Mouse (Mus musculus): ENCODE data around the gene Srpk2. TPM values are rescaled to one million over a fixed set of nuclear protein-coding genes. Genes with fewer than 3 reads are reported as not detected.

The Srpk2 gene
- total and polyA plus RNA-seq, 2 experiments from 2014 or later: 69.3 to 151 TPM

- H3K27ac ChIP-seq (ENCODE audit: low read depth, low read length): no peak overlapping the region
- no peaks in the 10 kb centered on the region for H3K9me3 ChIP-seq (ENCODE audit: low read length)
- H3K4me3 ChIP-seq (ENCODE audit: low read depth, low read length): no peak overlapping the region
- no peak for TF ChIP-seq CTCF (IDR thresholded peaks at IDR 0.05)
- no peaks in the 10 kb centered on the region for H3K4me1 ChIP-seq (ENCODE audit: insufficient read depth, low read length)
- ATAC-seq (ENCODE audit: low FRiP score) (no peak), DNase-seq (ENCODE audit: low spot score) (no peak)
- H3K36me3 ChIP-seq (ENCODE audit: insufficient read depth, low read length): peaks cover 66% of the 10 kb centered on the region
- no peaks in the 10 kb centered on the region for H3K27me3 ChIP-seq (ENCODE audit: insufficient read depth, low read length)
- H3K9ac ChIP-seq (replicated peaks; ENCODE audit: low read length, poor library complexity, severe bottlenecking): no peak overlapping the region
- no peak overlapping the region for H3K4me2 ChIP-seq (ENCODE audit: low read depth, low read length, poor library complexity, severe bottlenecking)
- 87% methylated on average over 10 of the region's 10 CpGs for WGBS
Measured at GRCm38 (mm10) chr5:23497920-23498319, 186.5 kb downstream of the Srpk2 start.

GRCm38 (mm10) chr5:23496933-23497332 is 187.5 kb downstream of the Srpk2 start:
- no peak for ATAC-seq (ENCODE audit: low FRiP score)
- 92% methylated on average over 5 of the region's 5 CpGs for WGBS

GRCm38 (mm10) chr5:23496396-23496795 is 188.0 kb downstream of the Srpk2 start:
- H3K9ac ChIP-seq (replicated peaks; ENCODE audit: low read length, poor library complexity, severe bottlenecking): no peak overlapping the region
- no peak for DNase-seq (ENCODE audit: low spot score)
- no peak for TF ChIP-seq CTCF (IDR thresholded peaks at IDR 0.05)
- no peak overlapping the region for H3K27ac ChIP-seq (ENCODE audit: low read depth, low read length)
- H3K36me3 ChIP-seq (ENCODE audit: insufficient read depth, low read length): peaks cover 62% of the 10 kb centered on the region
- no peaks in the 10 kb centered on the region for H3K9me3 ChIP-seq (ENCODE audit: low read length)
- no peaks in the 10 kb centered on the region for H3K27me3 ChIP-seq (ENCODE audit: insufficient read depth, low read length)
- 90% methylated on average over 3 of the region's 3 CpGs for WGBS
- no peak for ATAC-seq (ENCODE audit: low FRiP score)
- H3K4me1 ChIP-seq (ENCODE audit: insufficient read depth, low read length): no peaks in the 10 kb centered on the region
- H3K4me2 ChIP-seq (ENCODE audit: low read depth, low read length, poor library complexity, severe bottlenecking): no peak overlapping the region
- H3K4me3 ChIP-seq (ENCODE audit: low read depth, low read length): no peak overlapping the region

More at GRCm38 (mm10) chr5:23496933-23497332, 187.5 kb downstream of the Srpk2 start:
- Histone ChIP-seq H3K9me3 (ENCODE audit: low read length) (no peaks in the 10 kb centered on the region), H3K36me3 (ENCODE audit: insufficient read depth, low read length) (peaks cover 65% of the 10 kb centered on the region), H3K4me1 (ENCODE audit: insufficient read depth, low read length) (no peaks in the 10 kb centered on the region), H3K27ac (ENCODE audit: low read depth, low read length) (no peak overlapping the region), H3K27me3 (ENCODE audit: insufficient read depth, low read length) (no peaks in the 10 kb centered on the region), H3K4me2 (ENCODE audit: low read depth, low read length, poor library complexity, severe bottlenecking) (no peak overlapping the region), H3K4me3 (ENCODE audit: low read depth, low read length) (no peak overlapping the region), H3K9ac (replicated peaks; ENCODE audit: low read length, poor library complexity, severe bottlenecking) (no peak overlapping the region)
- no peak for TF ChIP-seq CTCF (IDR thresholded peaks at IDR 0.05)
- DNase-seq (ENCODE audit: low spot score): no peak

- 50% methylated on average over 2 of the region's 2 CpGs for WGBS
- Histone ChIP-seq H3K27me3 (ENCODE audit: insufficient read depth, low read length) (no peaks in the 10 kb centered on the region), H3K4me3 (ENCODE audit: low read depth, low read length) (no peak overlapping the region), H3K36me3 (ENCODE audit: insufficient read depth, low read length) (peaks cover 58% of the 10 kb centered on the region), H3K9ac (replicated peaks; ENCODE audit: low read length, poor library complexity, severe bottlenecking) (no peak overlapping the region), H3K4me1 (ENCODE audit: insufficient read depth, low read length) (no peaks in the 10 kb centered on the region), H3K4me2 (ENCODE audit: low read depth, low read length, poor library complexity, severe bottlenecking) (no peak overlapping the region), H3K27ac (ENCODE audit: low read depth, low read length) (no peak overlapping the region), H3K9me3 (ENCODE audit: low read length) (no peaks in the 10 kb centered on the region)
- peak; percentile 69 for TF ChIP-seq CTCF (IDR thresholded peaks at IDR 0.05)
- DNase-seq (ENCODE audit: low spot score): peak; percentile 40
- ATAC-seq (ENCODE audit: low FRiP score): 0 out of 2 replicates have a peak, but pooled peaks have one; percentile 73
Measured at GRCm38 (mm10) chr5:23490797-23491196, 193.6 kb downstream of the Srpk2 start.

- Histone ChIP-seq H3K9ac (replicated peaks; ENCODE audit: low read length, poor library complexity, severe bottlenecking) (no peak overlapping the region), H3K4me2 (ENCODE audit: low read depth, low read length, poor library complexity, severe bottlenecking) (no peak overlapping the region), H3K9me3 (ENCODE audit: low read length) (no peaks in the 10 kb centered on the region), H3K36me3 (ENCODE audit: insufficient read depth, low read length) (peaks cover 59% of the 10 kb centered on the region), H3K27ac (ENCODE audit: low read depth, low read length) (no peak overlapping the region), H3K4me3 (ENCODE audit: low read depth, low read length) (no peak overlapping the region), H3K4me1 (ENCODE audit: insufficient read depth, low read length) (no peaks in the 10 kb centered on the region), H3K27me3 (ENCODE audit: insufficient read depth, low read length) (no peaks in the 10 kb centered on the region)
- TF ChIP-seq CTCF (IDR thresholded peaks at IDR 0.05): no peak
- no peak for ATAC-seq (ENCODE audit: low FRiP score)
- WGBS: 85% methylated on average over 4 of the region's 4 CpGs
- DNase-seq (ENCODE audit: low spot score): no peak
Measured at GRCm38 (mm10) chr5:23489231-23489630, 195.2 kb downstream of the Srpk2 start.

GRCm38 (mm10) chr5:23483811-23484210 is 200.6 kb downstream of the Srpk2 start:
- H3K4me3 ChIP-seq (ENCODE audit: low read depth, low read length): no peak overlapping the region
- ATAC-seq (ENCODE audit: low FRiP score): no peak
- no peak overlapping the region for H3K27ac ChIP-seq (ENCODE audit: low read depth, low read length)
- H3K36me3 ChIP-seq (ENCODE audit: insufficient read depth, low read length): peaks cover 39% of the 10 kb centered on the region
- TF ChIP-seq CTCF (IDR thresholded peaks at IDR 0.05): no peak
- no peak for DNase-seq (ENCODE audit: low spot score)
- no peak overlapping the region for H3K4me2 ChIP-seq (ENCODE audit: low read depth, low read length, poor library complexity, severe bottlenecking)
- H3K9me3 ChIP-seq (ENCODE audit: low read length): no peaks in the 10 kb centered on the region
- 85% methylated on average over 7 of the region's 7 CpGs for WGBS
- no peaks in the 10 kb centered on the region for H3K4me1 ChIP-seq (ENCODE audit: insufficient read depth, low read length)
- no peaks in the 10 kb centered on the region for H3K27me3 ChIP-seq (ENCODE audit: insufficient read depth, low read length)
- H3K9ac ChIP-seq (replicated peaks; ENCODE audit: low read length, poor library complexity, severe bottlenecking): no peak overlapping the region

All from midbrain, postnatal 0 days (tissue).